Mouse (Mus musculus) kidney, embryonic 15.5 days (tissue): ENCODE measurements around the gene Ralgps1. TPM values are rescaled to one million over a fixed set of nuclear protein-coding genes. Genes with fewer than 3 reads are reported as not detected.

Experiments
- ATAC-seq: fragments of 200-750 bp; cut with Nextera tagmentation; replicated peaks from 2 replicates; pipeline ENCODE4 v1.8.0; 2017; ENCODE audit warnings: moderate TSS enrichment; ENCODE audit not compliant: low FRiP score
- H3K27ac ChIP-seq: fragments of 300-500 bp; sonication (generic); 2 replicates; pipeline ENCODE4 v1.5.1; 2015; ENCODE audit warnings: mild to moderate bottlenecking, inconsistent platforms
- H3K27me3 ChIP-seq: fragments of 300-500 bp; sonication (generic); 2 replicates; pipeline ENCODE4 v1.6.1; 2015; ENCODE audit warnings: inconsistent platforms
- H3K36me3 ChIP-seq: fragments of 300-500 bp; sonication (generic); 2 replicates; pipeline ENCODE4 v1.6.1; 2015; ENCODE audit warnings: inconsistent platforms
- H3K4me1 ChIP-seq: fragments of 300-500 bp; sonication (generic); 2 replicates; pipeline ENCODE4 v1.6.1; 2015; ENCODE audit warnings: inconsistent platforms
- H3K4me2 ChIP-seq: fragments of 300-500 bp; sonication (generic); 2 replicates; pipeline ENCODE4 v1.6.1; 2015; ENCODE audit warnings: moderate library complexity, mild to moderate bottlenecking, inconsistent platforms
- H3K4me3 ChIP-seq: fragments of 300-500 bp; sonication (generic); replicated peaks from 2 replicates; pipeline ENCODE4 v1.5.1; 2015; ENCODE audit warnings: mild to moderate bottlenecking, inconsistent platforms
- H3K9ac ChIP-seq: fragments of 300-500 bp; sonication (generic); 2 replicates; pipeline ENCODE4 v1.6.1; 2015; ENCODE audit warnings: mild to moderate bottlenecking, inconsistent platforms
- H3K9me3 ChIP-seq: fragments of 300-500 bp; sonication (generic); replicated peaks from 2 replicates; pipeline ENCODE4 v1.6.1; 2016; ENCODE audit warnings: inconsistent platforms
- WGBS: fragments of 180-500 bp; shearing (Covaris S2); methylation state at CpG from one replicate; pipeline ENCODE4 v1.1.7; 2015; ENCODE audit warnings: mixed read lengths; 5-methylcytosine and 5-hydroxymethylcytosine counted together
- polyA plus RNA-seq: library from polyadenylated mRNA; unstranded; fragments of >200 nt; fragmentation: Nextera tagmentation; extraction: Ambion mirVana; gene quantifications from 2 replicates; pipeline ENCODE4 v1.2.1, GENCODE M21; 2015

Ralgps1 gene
- polyA plus RNA-seq, 1 experiment from 2014 or later: 5.5 TPM

GRCm38 (mm10) chr2:33393951-33394635 is 22.8 kb upstream of the Ralgps1 start:
- H3K9me3 ChIP-seq: no peaks in the 10 kb centered on the region
- H3K4me1 ChIP-seq: no peaks in the 10 kb centered on the region
- H3K9ac ChIP-seq: no peak overlapping the region
- H3K4me2 ChIP-seq: no peak overlapping the region
- WGBS: 81% methylated on average over 11 of the region's 11 CpGs
- no peak for ATAC-seq
- no peaks in the 10 kb centered on the region for H3K27me3 ChIP-seq
- H3K27ac ChIP-seq: no peak overlapping the region
- no peaks in the 10 kb centered on the region for H3K36me3 ChIP-seq
- no peak overlapping the region for H3K4me3 ChIP-seq

GRCm38 (mm10) chr2:33393021-33393420 is 21.7 kb upstream of the Ralgps1 start:
- Histone ChIP-seq H3K27ac (no peak overlapping the region), H3K9me3 (no peaks in the 10 kb centered on the region), H3K4me3 (no peak overlapping the region), H3K4me2 (no peak overlapping the region), H3K36me3 (no peaks in the 10 kb centered on the region), H3K27me3 (no peaks in the 10 kb centered on the region), H3K9ac (no peak overlapping the region), H3K4me1 (no peaks in the 10 kb centered on the region)
- no peak for ATAC-seq

- WGBS: 32% methylated on average over 17 of the region's 18 CpGs
- no peaks in the 10 kb centered on the region for H3K36me3 ChIP-seq
- peak overlapping the region; percentile 74 for H3K4me3 ChIP-seq
- H3K4me1 ChIP-seq: peaks cover 10% of the 10 kb centered on the region; the same call in 1 of the 2 replicates
- no peak overlapping the region for H3K9ac ChIP-seq
- no peak for ATAC-seq
- no peak overlapping the region for H3K27ac ChIP-seq
- H3K4me2 ChIP-seq: peak overlapping the region; percentile 80
- H3K27me3 ChIP-seq: no peaks in the 10 kb centered on the region
- H3K9me3 ChIP-seq: no peaks in the 10 kb centered on the region
Measured at GRCm38 (mm10) chr2:33371648-33372408, 542 bp upstream of the Ralgps1 start.

GRCm38 (mm10) chr2:33370276-33370776 is 960 bp downstream of the Ralgps1 start:
- Histone ChIP-seq H3K9ac (peak overlapping the region; percentile 39; the same call in 1 of the 2 replicates), H3K27me3 (no peaks in the 10 kb centered on the region), H3K36me3 (no peaks in the 10 kb centered on the region), H3K27ac (peak overlapping the region; percentile 98), H3K4me1 (peaks cover 10% of the 10 kb centered on the region; the same call in 1 of the 2 replicates), H3K4me3 (peak overlapping the region; percentile 74), H3K4me2 (peak overlapping the region; percentile 80), H3K9me3 (no peaks in the 10 kb centered on the region)
- peak; percentile 70 for ATAC-seq
- 9% methylated on average over 15 of the region's 15 CpGs for WGBS

- Histone ChIP-seq H3K9me3 (no peaks in the 10 kb centered on the region), H3K36me3 (no peaks in the 10 kb centered on the region), H3K27me3 (no peaks in the 10 kb centered on the region), H3K9ac (no peak overlapping the region), H3K4me1 (peaks cover 10% of the 10 kb centered on the region; the same call in 1 of the 2 replicates), H3K4me3 (no peak overlapping the region), H3K4me2 (no peak overlapping the region), H3K27ac (no peak overlapping the region)
- WGBS: 73% methylated on average over 3 of the region's 3 CpGs
- ATAC-seq: no peak
Measured at GRCm38 (mm10) chr2:33369453-33369852, 1.8 kb downstream of the Ralgps1 start.

- Histone ChIP-seq H3K36me3 (no peaks in the 10 kb centered on the region), H3K4me1 (peaks cover 10% of the 10 kb centered on the region; the same call in 1 of the 2 replicates), H3K4me2 (no peak overlapping the region), H3K27me3 (no peaks in the 10 kb centered on the region), H3K4me3 (no peak overlapping the region), H3K27ac (no peak overlapping the region), H3K9ac (no peak overlapping the region), H3K9me3 (no peaks in the 10 kb centered on the region)
- WGBS: 86% methylated on average over 1 of the region's 1 CpGs
- ATAC-seq: no peak
Measured at GRCm38 (mm10) chr2:33368486-33368885, 2.8 kb downstream of the Ralgps1 start.

- H3K27ac ChIP-seq: no peak overlapping the region
- 84% methylated on average over 9 of the region's 9 CpGs for WGBS
Measured at GRCm38 (mm10) chr2:33365703-33366471, 5.4 kb downstream of the Ralgps1 start.

GRCm38 (mm10) chr2:33364656-33365055 is 6.6 kb downstream of the Ralgps1 start:
- Histone ChIP-seq H3K27ac (no peak overlapping the region), H3K4me1 (peaks cover 16% of the 10 kb centered on the region), H3K9me3 (no peaks in the 10 kb centered on the region), H3K36me3 (no peaks in the 10 kb centered on the region), H3K4me2 (no peak overlapping the region), H3K27me3 (no peaks in the 10 kb centered on the region), H3K9ac (no peak overlapping the region), H3K4me3 (no peak overlapping the region)
- WGBS: 92% methylated on average over 4 of the region's 4 CpGs
- ATAC-seq: no peak

More at GRCm38 (mm10) chr2:33365703-33366471, 5.4 kb downstream of the Ralgps1 start:
- no peak overlapping the region for H3K4me3 ChIP-seq
- no peak for ATAC-seq
- no peaks in the 10 kb centered on the region for H3K9me3 ChIP-seq
- peaks cover 15% of the 10 kb centered on the region for H3K4me1 ChIP-seq
- H3K27me3 ChIP-seq: no peaks in the 10 kb centered on the region
- no peaks in the 10 kb centered on the region for H3K36me3 ChIP-seq
- H3K4me2 ChIP-seq: no peak overlapping the region
- H3K9ac ChIP-seq: no peak overlapping the region

- no peak overlapping the region for H3K9ac ChIP-seq
- 82% methylated on average over 4 of the region's 4 CpGs for WGBS
- H3K36me3 ChIP-seq: no peaks in the 10 kb centered on the region
Measured at GRCm38 (mm10) chr2:33363890-33364289, 7.4 kb downstream of the Ralgps1 start.

GRCm38 (mm10) chr2:33361139-33361716 is 10.1 kb downstream of the Ralgps1 start:
- no peaks in the 10 kb centered on the region for H3K9me3 ChIP-seq
- no peak overlapping the region for H3K4me3 ChIP-seq
- no peaks in the 10 kb centered on the region for H3K36me3 ChIP-seq
- no peak overlapping the region for H3K9ac ChIP-seq
- H3K27ac ChIP-seq: peak overlapping the region; percentile 70
- no peak for ATAC-seq
- WGBS: 67% methylated on average over 9 of the region's 9 CpGs
- no peak overlapping the region for H3K4me2 ChIP-seq
- H3K27me3 ChIP-seq: no peaks in the 10 kb centered on the region
- H3K4me1 ChIP-seq: peaks cover 23% of the 10 kb centered on the region

More at GRCm38 (mm10) chr2:33363890-33364289, 7.4 kb downstream of the Ralgps1 start:
- Histone ChIP-seq H3K4me2 (no peak overlapping the region), H3K4me3 (no peak overlapping the region), H3K9me3 (no peaks in the 10 kb centered on the region), H3K4me1 (peaks cover 18% of the 10 kb centered on the region), H3K27me3 (no peaks in the 10 kb centered on the region), H3K27ac (no peak overlapping the region)
- ATAC-seq: no peak

- Histone ChIP-seq H3K4me1 (peaks cover 23% of the 10 kb centered on the region), H3K9me3 (no peaks in the 10 kb centered on the region), H3K4me3 (no peak overlapping the region), H3K4me2 (no peak overlapping the region), H3K36me3 (no peaks in the 10 kb centered on the region), H3K27ac (peak overlapping the region; percentile 70), H3K9ac (no peak overlapping the region), H3K27me3 (no peaks in the 10 kb centered on the region)
- 68% methylated on average over 3 of the region's 3 CpGs for WGBS
- peak; percentile 33 for ATAC-seq
Measured at GRCm38 (mm10) chr2:33360564-33360963, 10.7 kb downstream of the Ralgps1 start.
